Mouse (Mus musculus) lung, embryonic 14.5 days (tissue): ENCODE data around the gene Zrsr1. TPM values are rescaled to one million over a fixed set of nuclear protein-coding genes. Genes with fewer than 3 reads are reported as not detected.
A peak's percentile ranks its signal among the peaks of the same experiment; 100 is the strongest.

ENCODE experiments used
- ATAC-seq: fragments of 200-750 bp; cut with Nextera tagmentation; 2 replicates; pipeline ENCODE4 v1.8.0; 2017; ENCODE audit warnings: mild to moderate bottlenecking, moderate TSS enrichment, moderate library complexity; ENCODE audit not compliant: insufficient read depth
- DNase-seq: peaks from one replicate; pipeline ENCODE4 v3.0.0-alpha.2; 2015
- H3K27ac ChIP-seq: fragments of 300-500 bp; sonication (generic); 2 replicates; pipeline ENCODE4 v1.5.1; 2014; ENCODE audit warnings: low read depth, mild to moderate bottlenecking, moderate library complexity
- H3K27me3 ChIP-seq: fragments of 300-500 bp; sonication (generic); 2 replicates; pipeline ENCODE4 v1.6.1; 2014; ENCODE audit warnings: low read length, control low read depth; ENCODE audit not compliant: insufficient read depth
- H3K36me3 ChIP-seq: fragments of 300-500 bp; sonication (generic); 2 replicates; pipeline ENCODE4 v1.6.1; 2014; ENCODE audit warnings: control low read depth; ENCODE audit not compliant: insufficient read depth
- H3K4me1 ChIP-seq: fragments of 300-500 bp; sonication (generic); 2 replicates; pipeline ENCODE4 v1.6.1; 2014; ENCODE audit warnings: antibody characterized with exemption, control low read depth; ENCODE audit not compliant: insufficient read depth
- H3K4me2 ChIP-seq: fragments of 300-500 bp; sonication (generic); 2 replicates; pipeline ENCODE4 v1.6.1; 2014; ENCODE audit warnings: mild to moderate bottlenecking
- H3K4me3 ChIP-seq: fragments of 300-500 bp; sonication (generic); 2 replicates; pipeline ENCODE4 v1.5.1; 2014; ENCODE audit warnings: low read depth, low read length
- H3K9ac ChIP-seq: fragments of 300-500 bp; sonication (generic); 2 replicates; pipeline ENCODE4 v1.6.1; 2014
- H3K9me3 ChIP-seq: fragments of 300-500 bp; sonication (generic); 2 replicates; pipeline ENCODE4 v1.6.1; 2016; ENCODE audit warnings: low read depth, low read length, control low read depth
- CTCF ChIP-seq: IDR thresholded peaks from 2 replicates; pipeline ENCODE4 v1.5.1; 2016; ENCODE audit warnings: antibody characterized with exemption, low read depth
- WGBS: fragments of 180-500 bp; shearing (Covaris S2); extraction: QIAGEN DNeasy Blood & Tissue Kit; methylation state at CpG from one replicate; pipeline ENCODE4 v1.1.7; 2014; 5-methylcytosine and 5-hydroxymethylcytosine counted together
- polyA plus RNA-seq: library from polyadenylated mRNA; unstranded; fragments of >200 nt; fragmentation: Nextera tagmentation; extraction: Ambion mirVana; gene quantifications from 2 replicates; pipeline ENCODE4 v1.2.1, GENCODE M21; 2014

The Zrsr1 gene
- polyA plus RNA-seq, 1 experiment from 2014 or later: 2.8 TPM

DNA sequence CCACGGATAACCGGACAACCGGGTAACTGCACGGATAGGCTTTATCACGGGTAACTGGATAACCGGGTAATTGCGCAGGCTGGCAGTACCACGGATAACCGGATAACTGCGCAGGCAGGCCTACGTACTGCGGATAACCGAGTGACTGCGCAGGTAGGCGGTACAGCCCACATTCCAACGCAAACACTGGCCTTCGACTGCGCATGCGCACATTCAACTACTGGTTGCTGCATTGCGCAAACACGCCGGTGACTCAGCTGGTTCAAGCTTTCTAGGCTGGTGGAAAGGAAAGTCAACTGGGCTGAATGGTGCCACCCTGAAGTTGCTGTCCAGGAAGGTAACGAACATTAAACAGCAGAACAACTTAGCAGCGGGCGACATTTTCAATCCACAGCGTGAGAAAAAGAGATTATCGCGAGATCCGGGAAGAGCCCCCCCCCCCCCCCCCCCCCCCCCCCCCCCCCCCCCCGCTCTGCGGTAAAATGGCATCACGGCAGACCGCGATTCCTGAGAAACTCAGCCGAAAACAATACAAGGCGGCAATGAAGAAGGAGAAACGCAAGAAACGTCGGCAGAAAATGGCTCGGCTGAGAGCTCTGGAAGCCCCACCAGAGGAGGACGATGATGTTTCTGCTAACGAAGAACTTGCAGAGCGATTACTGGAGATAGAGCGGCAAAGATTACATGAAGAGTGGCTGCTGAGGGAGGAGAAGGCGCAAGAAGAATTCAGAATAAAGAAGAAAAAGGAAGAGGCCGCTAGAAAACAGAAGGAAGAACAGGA, 1.1 kb downstream of the Zrsr1 start:
- Histone ChIP-seq H3K9me3 (peaks cover 28% of the 10 kb centered on the region; the same call in 1 of the 2 replicates), H3K27me3 (no peaks in the 10 kb centered on the region), H3K4me1 (no peaks in the 10 kb centered on the region), H3K9ac (peak overlapping the region; percentile 56), H3K27ac (peak overlapping the region; percentile 88), H3K4me2 (peak overlapping the region; percentile 78), H3K4me3 (peak overlapping the region; percentile 56), H3K36me3 (peaks cover 25% of the 10 kb centered on the region; the same call in 1 of the 2 replicates)
- ATAC-seq: peak; percentile 77
- peak; percentile 86 for DNase-seq
- WGBS: 43% methylated on average over 41 of the region's 46 CpGs
- TF ChIP-seq CTCF: no peak

- H3K27ac ChIP-seq: 0 out of 2 replicates have a peak overlapping the region, but pooled peaks have one; percentile 75
- peaks cover 28% of the 10 kb centered on the region; the same call in 1 of the 2 replicates for H3K9me3 ChIP-seq
- H3K4me2 ChIP-seq: peak overlapping the region; percentile 70
- no peaks in the 10 kb centered on the region for H3K27me3 ChIP-seq
- peak overlapping the region; percentile 54 for H3K9ac ChIP-seq
- ATAC-seq (no peak), DNase-seq (peak; percentile 30)
- no peaks in the 10 kb centered on the region for H3K4me1 ChIP-seq
- TF ChIP-seq CTCF: no peak
- whole genome bisulfite sequencing: 44% methylated on average over 14 of the region's 14 CpGs
- peaks cover 30% of the 10 kb centered on the region; the same call in 1 of the 2 replicates for H3K36me3 ChIP-seq
- H3K4me3 ChIP-seq: peak overlapping the region; percentile 56
These were observed 1.8 kb downstream of the Zrsr1 start for GRCm38 (mm10) chr11:22973599-22973998.

- H3K4me2 ChIP-seq: no peak overlapping the region
- no peak for TF ChIP-seq CTCF
- DNase-seq: no peak
These were observed 6.4 kb downstream of the Zrsr1 start for GRCm38 (mm10) chr11:22978215-22978614.

GRCm38 (mm10) chr11:22978711-22979110, 6.9 kb downstream of the Zrsr1 start:
- TF ChIP-seq CTCF: no peak
- no peak for ATAC-seq
- H3K4me2 ChIP-seq: no peak overlapping the region
- H3K27ac ChIP-seq: no peak overlapping the region
- H3K4me1 ChIP-seq: 0 out of 2 replicates have a peak, but pooled peaks cover 5% of the 10 kb centered on the region
- no peak overlapping the region for H3K9ac ChIP-seq
- no peaks in the 10 kb centered on the region for H3K27me3 ChIP-seq
- 60% methylated on average over 1 of the region's 1 CpGs for WGBS
- no peak overlapping the region for H3K4me3 ChIP-seq
- no peak for DNase-seq
- peaks cover 30% of the 10 kb centered on the region; the same call in 1 of the 2 replicates for H3K36me3 ChIP-seq
- 0 out of 2 replicates have a peak, but pooled peaks cover 2% of the 10 kb centered on the region for H3K9me3 ChIP-seq

More at GRCm38 (mm10) chr11:22978215-22978614, 6.4 kb downstream of the Zrsr1 start:
- WGBS: 88% methylated on average over 3 of the region's 3 CpGs
- Histone ChIP-seq H3K36me3 (peaks cover 30% of the 10 kb centered on the region; the same call in 1 of the 2 replicates), H3K4me1 (0 out of 2 replicates have a peak, but pooled peaks cover 5% of the 10 kb centered on the region), H3K4me3 (no peak overlapping the region), H3K9me3 (0 out of 2 replicates have a peak, but pooled peaks cover 5% of the 10 kb centered on the region), H3K9ac (no peak overlapping the region), H3K27ac (no peak overlapping the region), H3K27me3 (no peaks in the 10 kb centered on the region)
- ATAC-seq: no peak

DNA sequence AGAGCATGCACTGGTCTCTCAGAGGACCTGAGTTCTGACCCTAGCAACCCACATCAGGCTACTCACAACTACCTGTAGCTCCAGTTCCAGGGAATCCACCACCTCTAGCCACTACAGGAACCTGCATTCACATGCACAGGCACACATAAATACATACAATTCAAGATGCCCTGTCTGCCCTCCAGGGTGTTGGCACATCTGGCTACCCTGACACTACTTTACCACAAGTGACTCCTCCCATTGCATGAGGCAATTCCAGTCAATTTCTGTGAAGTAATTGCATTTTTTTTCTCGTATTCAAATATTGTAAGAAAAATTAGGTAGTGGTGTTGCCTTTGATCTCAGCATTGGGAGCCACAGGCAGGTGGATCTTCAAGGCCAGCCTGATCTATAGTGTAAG, 7.4 kb downstream of the Zrsr1 start:
- ATAC-seq (no peak), DNase-seq (no peak)
- WGBS: 76% methylated on average over 1 of the region's 1 CpGs
- Histone ChIP-seq H3K27me3 (no peaks in the 10 kb centered on the region), H3K4me3 (no peak overlapping the region), H3K27ac (no peak overlapping the region), H3K9me3 (no peaks in the 10 kb centered on the region), H3K36me3 (peaks cover 25% of the 10 kb centered on the region; the same call in 1 of the 2 replicates), H3K4me2 (no peak overlapping the region), H3K4me1 (0 out of 2 replicates have a peak, but pooled peaks cover 5% of the 10 kb centered on the region), H3K9ac (no peak overlapping the region)
- TF ChIP-seq CTCF: no peak

GRCm38 (mm10) chr11:22981041-22981440, 9.2 kb downstream of the Zrsr1 start:
- no peaks in the 10 kb centered on the region for H3K27me3 ChIP-seq
- H3K4me1 ChIP-seq: 0 out of 2 replicates have a peak, but pooled peaks cover 5% of the 10 kb centered on the region
- H3K9me3 ChIP-seq: no peaks in the 10 kb centered on the region
- peaks cover 20% of the 10 kb centered on the region; the same call in 1 of the 2 replicates for H3K36me3 ChIP-seq
- no peak overlapping the region; the same call in 1 of the 2 replicates for H3K27ac ChIP-seq
- no peak for DNase-seq
- H3K9ac ChIP-seq: peak overlapping the region; percentile 74
- ATAC-seq: no peak
- peak overlapping the region; percentile 65 for H3K4me3 ChIP-seq
- WGBS: 37% methylated on average over 4 of the region's 4 CpGs
- peak overlapping the region; percentile 85 for H3K4me2 ChIP-seq
- no peak for TF ChIP-seq CTCF

DNA sequence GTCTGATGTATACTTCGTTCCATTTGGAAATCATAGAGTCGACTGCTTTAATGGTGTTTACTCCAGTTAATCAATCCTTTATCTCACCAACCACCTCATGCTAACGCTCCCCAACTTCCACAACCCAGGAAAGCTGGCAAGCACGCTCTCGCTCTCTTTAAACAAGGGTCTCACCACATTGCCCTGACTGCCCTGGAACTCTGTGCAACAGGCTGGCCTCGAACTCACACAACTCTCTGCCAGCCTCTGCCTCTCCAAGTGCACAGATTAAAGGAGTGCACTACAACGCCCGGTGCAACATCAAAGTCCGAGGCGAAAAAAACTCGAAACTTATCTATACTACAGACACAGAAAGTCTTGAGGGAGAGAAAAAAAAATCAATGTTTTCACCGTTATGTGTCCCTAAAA, 9.7 kb downstream of the Zrsr1 start:
- Histone ChIP-seq H3K4me3 (peak overlapping the region; percentile 65), H3K9me3 (no peaks in the 10 kb centered on the region), H3K27ac (peak overlapping the region; percentile 97), H3K4me2 (peak overlapping the region; percentile 85), H3K9ac (peak overlapping the region; percentile 74), H3K27me3 (no peaks in the 10 kb centered on the region), H3K36me3 (peaks cover 17% of the 10 kb centered on the region; the same call in 1 of the 2 replicates), H3K4me1 (0 out of 2 replicates have a peak, but pooled peaks cover 5% of the 10 kb centered on the region)
- ATAC-seq (peak; percentile 35), DNase-seq (no peak)
- TF ChIP-seq CTCF: no peak
- WGBS: 3% methylated on average over 12 of the region's 12 CpGs
